Mouse (Mus musculus): ENCODE data around the gene Ubtd1. TPM values are rescaled to one million over a fixed set of nuclear protein-coding genes. Genes with fewer than 3 reads are reported as not detected.

The Ubtd1 gene
- 14.1 and 16.6 TPM in 2 replicates for polyA plus RNA-seq (2015; fragmentation: Nextera tagmentation; extraction: Ambion mirVana)

DNA sequence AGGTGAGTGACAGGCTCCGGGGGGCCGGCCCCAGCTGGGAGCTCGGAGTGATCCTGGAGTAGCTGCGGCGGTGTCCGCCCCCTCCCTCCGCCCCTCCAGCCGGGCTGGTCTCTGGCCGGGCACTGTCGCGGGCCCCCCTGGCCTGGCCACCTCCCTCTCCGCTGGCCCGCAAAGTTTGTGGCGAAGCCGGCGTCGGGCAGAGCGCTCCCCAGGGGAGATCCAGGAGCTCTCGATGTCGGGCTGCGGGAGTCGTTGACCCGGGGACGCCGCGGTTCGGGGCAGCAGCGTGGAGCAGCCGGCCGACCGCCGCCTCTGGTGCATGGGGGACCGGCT is at the start of gene Ubtd1:
TSS of gene Ubtd1 (plus strand) at position 169 of the 333 bp plus-strand sequence.
- WGBS, result 1% methylated on average over 31 of the region's 33 CpGs
- H3K27ac ChIP-seq, result peak within 1 kb of the TSS; percentile 91
- no peak for ATAC-seq (ENCODE audit: insufficient read depth, low FRiP score, low read depth)

DNA sequence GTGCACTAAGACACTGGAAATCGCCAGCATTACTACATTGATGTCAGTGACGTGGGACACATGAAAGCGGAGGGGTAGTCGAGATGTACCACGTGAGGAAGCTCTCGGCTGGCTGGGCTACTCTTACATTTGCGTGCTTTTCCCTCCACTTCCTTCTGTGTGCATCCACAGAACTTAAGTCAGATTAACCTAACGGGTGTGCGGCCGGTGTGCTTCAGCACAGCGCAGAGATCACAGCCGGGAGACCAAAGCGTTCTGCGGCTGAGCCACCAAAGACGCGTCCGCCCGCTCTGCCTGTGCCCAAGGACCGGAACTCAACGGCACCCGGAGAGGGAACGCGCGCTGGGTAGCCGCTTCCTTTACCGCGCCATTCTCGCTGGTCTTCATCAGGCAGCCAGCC is 48.9 kb upstream of the Ubtd1 start:
- peaks cover 3% of the 10 kb centered on the region; the same call in 1 of the 2 replicates for H3K36me3 ChIP-seq
- H3K9me3 ChIP-seq, result no peaks in the 10 kb centered on the region
- peak overlapping the region; percentile 75 for H3K4me2 ChIP-seq
- 1% methylated on average over 28 of the region's 28 CpGs for WGBS
- H3K9ac ChIP-seq, result peak overlapping the region; percentile 57
- peak overlapping the region; percentile 80 for H3K4me3 ChIP-seq (replicated peaks)
- H3K4me1 ChIP-seq, result peaks cover 7% of the 10 kb centered on the region
- H3K27me3 ChIP-seq (replicated peaks), result no peaks in the 10 kb centered on the region
- ATAC-seq (ENCODE audit: insufficient read depth, low FRiP score, low read depth), result 0 out of 2 replicates have a peak, but pooled peaks have one; percentile 2
- H3K27ac ChIP-seq, result peak overlapping the region; percentile 17; the same call in 1 of the 2 replicates

More for the DNA sequence above, at the start of gene Ubtd1:
- Histone ChIP-seq H3K4me1 (0 out of 2 replicates have a peak, but pooled peaks cover 6% of the 10 kb centered on the region), H3K36me3 (no peaks in the 10 kb centered on the region), H3K9ac (peak within 1 kb of the TSS; percentile 82), H3K27me3 (replicated peaks) (no peaks in the 10 kb centered on the region), H3K4me2 (peak within 1 kb of the TSS; percentile 91), H3K4me3 (replicated peaks) (peak within 1 kb of the TSS; percentile 65), H3K9me3 (no peaks in the 10 kb centered on the region)

DNA sequence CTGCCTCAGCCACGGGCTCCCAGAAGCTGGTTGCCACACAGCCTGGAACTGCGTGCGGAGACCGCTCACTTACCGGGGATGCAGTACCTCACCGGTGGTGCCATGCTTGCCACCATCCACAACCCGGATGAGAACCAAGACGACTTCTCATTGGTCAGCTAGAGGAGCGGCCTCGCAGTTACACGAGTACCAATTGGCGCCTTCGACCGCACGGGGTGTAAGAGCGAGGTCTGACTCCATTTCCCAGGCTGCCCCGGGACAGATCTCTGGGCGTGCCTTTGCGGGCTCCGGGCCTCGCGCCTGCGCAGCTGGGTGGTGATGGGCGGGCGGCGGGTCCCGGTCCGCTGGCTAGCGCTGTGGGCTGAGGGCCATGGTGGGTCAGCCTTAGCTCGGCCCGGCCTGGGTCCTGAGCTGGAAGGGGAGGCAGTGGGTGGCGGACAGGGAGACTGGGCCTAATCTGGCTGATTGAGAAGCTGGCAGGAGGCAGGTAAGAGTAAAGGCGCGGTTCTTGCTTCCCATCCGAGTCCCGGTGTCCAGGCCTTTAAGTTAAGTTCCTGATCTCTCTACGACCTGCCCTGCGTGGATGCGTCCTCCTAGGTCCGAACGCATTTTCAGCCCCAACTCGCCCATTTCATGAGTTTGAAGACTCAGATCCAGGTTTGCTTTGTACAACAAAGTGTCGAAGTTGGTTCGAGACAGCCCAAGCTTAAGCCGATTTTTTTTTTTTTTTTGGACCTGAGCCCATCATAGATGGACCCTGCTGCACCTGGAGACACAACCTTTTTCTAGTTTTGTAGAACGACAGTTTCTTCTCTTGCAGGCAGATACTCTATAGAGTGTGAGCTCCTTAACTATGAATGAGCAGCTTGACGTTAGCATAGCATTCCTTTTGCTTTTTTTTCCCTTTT is 48.1 kb upstream of the Ubtd1 start, which contains the start of the genes Exosc1 and Zdhhc16:
TSS of gene Exosc1 (minus strand) at position 245 of the 908 bp plus-strand sequence.
TSS of gene Zdhhc16 (plus strand) at position 302 of the 908 bp plus-strand sequence.
- Histone ChIP-seq H3K4me3 (replicated peaks) (peak within 1 kb of the TSS; percentile 80), H3K4me2 (peak within 1 kb of the TSS; percentile 75), H3K9me3 (no peaks in the 10 kb centered on the region), H3K4me1 (peaks cover 7% of the 10 kb centered on the region), H3K9ac (peak within 1 kb of the TSS; percentile 79), H3K27me3 (replicated peaks) (no peaks in the 10 kb centered on the region), H3K36me3 (peaks cover 8% of the 10 kb centered on the region; the same call in 1 of the 2 replicates), H3K27ac (peak within 1 kb of the TSS; percentile 17)
- ATAC-seq (ENCODE audit: insufficient read depth, low FRiP score, low read depth), result peak; percentile 100
- under 1% methylated on average over 47 of the region's 47 CpGs for WGBS

DNA sequence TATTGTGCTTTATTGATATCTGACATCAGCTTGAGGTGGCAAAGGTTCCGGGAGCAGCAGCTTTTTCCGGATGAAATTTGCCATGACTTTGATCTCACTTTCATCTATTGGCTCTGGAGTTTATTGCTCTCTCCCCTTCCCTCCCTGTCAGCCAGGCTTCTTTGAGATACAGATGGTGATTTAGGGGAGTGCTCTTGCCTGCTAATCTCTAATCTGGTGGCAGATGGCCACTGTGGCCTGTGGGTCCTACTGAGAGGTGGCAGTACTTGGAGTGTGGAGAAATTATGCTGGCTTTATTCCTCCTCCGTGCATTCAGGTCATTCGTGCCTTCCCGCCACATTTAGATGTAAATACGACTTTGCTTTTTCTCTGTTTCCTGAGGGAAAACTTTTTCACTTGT is 47.4 kb upstream of the Ubtd1 start:
- Histone ChIP-seq H3K27ac (no peak overlapping the region), H3K4me1 (peaks cover 7% of the 10 kb centered on the region), H3K4me3 (replicated peaks) (peak overlapping the region; percentile 80), H3K9me3 (no peaks in the 10 kb centered on the region), H3K4me2 (peak overlapping the region; percentile 67), H3K9ac (peak overlapping the region; percentile 79), H3K27me3 (replicated peaks) (no peaks in the 10 kb centered on the region), H3K36me3 (peaks cover 13% of the 10 kb centered on the region)
- no peak for ATAC-seq (ENCODE audit: insufficient read depth, low FRiP score, low read depth)
- WGBS, result 30% methylated on average over 6 of the region's 6 CpGs

DNA sequence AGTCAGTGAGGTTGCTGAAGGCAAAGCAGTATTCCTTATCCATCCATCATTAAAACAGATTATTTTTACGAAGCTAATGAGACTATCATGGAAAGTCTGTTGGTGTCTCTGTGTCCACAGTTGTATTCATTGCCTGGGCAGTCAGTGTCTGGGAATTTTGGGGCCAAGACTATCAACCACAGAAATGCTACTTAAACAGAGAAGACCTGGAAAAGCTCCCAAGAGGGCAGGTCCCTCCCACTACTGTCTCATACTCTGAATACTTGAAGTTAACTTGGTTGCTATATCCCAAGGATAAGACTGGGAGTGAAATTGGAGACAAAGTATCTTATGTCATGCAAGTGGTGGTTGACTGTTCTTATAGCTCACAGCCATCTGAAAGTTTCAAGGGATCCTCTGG is 45.6 kb upstream of the Ubtd1 start:
- ATAC-seq (ENCODE audit: insufficient read depth, low FRiP score, low read depth), result no peak
- H3K4me3 ChIP-seq (replicated peaks), result no peak overlapping the region
- no peak overlapping the region for H3K9ac ChIP-seq
- 76% methylated on average over 1 of the region's 1 CpGs for WGBS
- no peaks in the 10 kb centered on the region for H3K9me3 ChIP-seq
- peaks cover 23% of the 10 kb centered on the region for H3K36me3 ChIP-seq
- no peak overlapping the region for H3K4me2 ChIP-seq
- peaks cover 7% of the 10 kb centered on the region for H3K4me1 ChIP-seq
- no peaks in the 10 kb centered on the region for H3K27me3 ChIP-seq (replicated peaks)
- H3K27ac ChIP-seq, result no peak overlapping the region

DNA sequence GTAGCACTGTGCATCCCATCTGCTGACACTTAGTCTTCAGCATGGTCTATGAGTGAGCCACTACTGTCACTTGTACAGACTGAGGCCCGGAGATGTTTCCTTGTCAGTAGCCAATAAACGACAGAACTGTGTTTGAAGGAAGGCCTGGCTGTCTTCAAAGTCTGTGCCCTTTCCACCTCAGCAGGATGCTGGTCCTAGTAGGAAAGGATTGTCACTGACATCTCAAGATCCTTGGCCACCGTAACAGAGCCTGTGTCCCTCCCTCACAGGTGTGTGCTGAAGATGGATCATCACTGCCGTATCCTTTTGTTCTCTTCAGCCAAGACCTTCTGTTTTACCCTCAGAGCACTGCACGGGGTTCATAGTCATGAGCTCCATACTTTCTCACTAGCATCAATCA is 43.0 kb upstream of the Ubtd1 start:
- no peak for ATAC-seq (ENCODE audit: insufficient read depth, low FRiP score, low read depth)
- no peak overlapping the region for H3K4me2 ChIP-seq
- H3K9ac ChIP-seq, result no peak overlapping the region
- no peak overlapping the region for H3K4me3 ChIP-seq (replicated peaks)
- H3K9me3 ChIP-seq, result no peaks in the 10 kb centered on the region
- peaks cover 38% of the 10 kb centered on the region for H3K36me3 ChIP-seq
- no peak overlapping the region for H3K27ac ChIP-seq
- H3K27me3 ChIP-seq (replicated peaks), result no peaks in the 10 kb centered on the region
- peaks cover 7% of the 10 kb centered on the region for H3K4me1 ChIP-seq
- WGBS, result 89% methylated on average over 5 of the region's 5 CpGs

DNA sequence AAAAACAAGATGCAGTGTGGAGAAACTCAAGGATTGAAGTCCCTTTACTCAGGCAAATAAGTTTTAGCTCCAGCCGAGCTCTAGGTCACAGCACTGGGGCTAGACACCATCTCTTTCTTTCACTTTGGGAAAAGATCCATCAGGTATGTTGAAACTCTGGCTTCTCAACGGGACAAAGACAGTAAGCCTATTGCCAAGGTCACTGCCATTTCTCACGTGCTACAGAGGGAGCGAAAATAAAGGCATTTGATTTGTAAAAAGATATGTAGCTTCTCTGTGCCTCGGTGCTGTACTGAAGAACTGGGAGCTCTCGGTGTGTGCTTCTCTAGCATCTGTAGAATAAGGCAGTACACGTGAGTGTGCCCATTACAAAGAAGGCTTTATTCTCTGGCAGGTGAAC is 37.7 kb upstream of the Ubtd1 start:
- no peaks in the 10 kb centered on the region for H3K9me3 ChIP-seq
- no peak overlapping the region for H3K4me3 ChIP-seq (replicated peaks)
- H3K4me2 ChIP-seq, result no peak overlapping the region
- H3K36me3 ChIP-seq, result peaks cover 65% of the 10 kb centered on the region
- no peaks in the 10 kb centered on the region for H3K27me3 ChIP-seq (replicated peaks)
- no peak for ATAC-seq (ENCODE audit: insufficient read depth, low FRiP score, low read depth)
- no peaks in the 10 kb centered on the region for H3K4me1 ChIP-seq
- 85% methylated on average over 7 of the region's 7 CpGs for whole genome bisulfite sequencing
- no peak overlapping the region for H3K27ac ChIP-seq
- no peak overlapping the region for H3K9ac ChIP-seq

DNA sequence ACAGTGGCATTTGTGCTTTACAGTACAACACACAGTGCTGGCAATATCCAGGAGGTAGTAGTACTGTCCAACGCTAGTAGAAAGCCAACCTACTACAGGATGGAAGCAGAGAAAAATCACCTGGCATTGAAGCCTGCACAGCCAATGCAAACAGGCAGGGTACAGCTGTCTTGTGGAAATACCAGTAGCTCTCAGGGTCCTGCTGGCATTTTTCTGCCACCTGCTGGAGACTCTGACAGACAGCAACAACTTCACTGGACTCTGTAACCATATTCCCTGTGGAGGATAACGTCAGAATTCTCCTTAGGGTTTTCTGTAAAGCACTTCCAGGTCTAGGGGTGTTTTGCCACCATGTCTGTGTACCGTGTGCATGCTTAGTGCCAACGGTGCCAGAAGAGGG is 29.3 kb upstream of the Ubtd1 start:
- Histone ChIP-seq H3K4me2 (no peak overlapping the region), H3K4me1 (no peaks in the 10 kb centered on the region), H3K4me3 (replicated peaks) (no peak overlapping the region), H3K9ac (no peak overlapping the region), H3K9me3 (no peaks in the 10 kb centered on the region), H3K27ac (no peak overlapping the region), H3K36me3 (peaks cover 45% of the 10 kb centered on the region), H3K27me3 (replicated peaks) (no peaks in the 10 kb centered on the region)
- ATAC-seq (ENCODE audit: insufficient read depth, low FRiP score, low read depth), result no peak
- WGBS, result 72% methylated on average over 4 of the region's 4 CpGs

DNA sequence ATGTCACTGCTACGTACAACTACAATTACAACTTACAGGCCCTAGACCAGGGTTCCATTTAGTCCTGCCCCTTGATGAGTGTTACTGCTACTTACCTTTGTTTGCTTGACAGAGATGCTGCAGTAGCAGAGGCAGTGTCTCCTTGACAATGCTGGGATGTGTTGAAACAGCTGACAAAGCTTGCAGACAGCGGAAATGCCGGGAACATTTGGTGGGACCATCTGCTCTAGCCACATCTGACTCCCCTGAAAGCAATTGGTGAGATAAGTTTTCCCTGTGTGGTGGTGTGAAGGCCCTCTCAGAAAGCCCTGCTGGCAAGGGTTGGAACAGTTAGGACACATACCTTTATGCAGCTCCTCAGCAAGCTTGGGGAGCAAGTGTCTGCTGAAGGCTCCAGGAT is 28.0 kb upstream of the Ubtd1 start:
- no peak overlapping the region for H3K4me3 ChIP-seq (replicated peaks)

DNA sequence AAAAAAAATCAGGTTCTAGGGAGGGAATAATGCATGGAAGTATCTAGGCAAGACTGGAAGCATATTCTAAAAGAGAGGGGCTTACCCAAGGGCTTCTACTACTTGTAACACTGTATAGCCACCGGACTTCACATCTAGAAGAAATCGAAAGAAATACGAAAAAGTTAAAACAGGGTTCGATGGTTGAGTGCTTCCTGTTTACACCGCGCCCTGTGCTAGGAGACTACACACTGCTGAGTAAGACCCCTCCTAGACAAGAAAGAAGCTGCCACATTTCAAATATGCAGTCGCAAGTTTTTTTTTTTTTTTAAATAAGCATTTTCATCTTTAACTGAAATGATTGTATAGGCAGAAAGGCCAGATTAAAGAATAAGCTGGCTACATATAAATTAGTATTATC is 11.9 kb upstream of the Ubtd1 start:
- 89% methylated on average over 7 of the region's 7 CpGs for WGBS
- Histone ChIP-seq H3K9ac (no peak overlapping the region), H3K36me3 (peaks cover 27% of the 10 kb centered on the region), H3K27me3 (replicated peaks) (no peaks in the 10 kb centered on the region), H3K9me3 (no peaks in the 10 kb centered on the region), H3K4me1 (no peaks in the 10 kb centered on the region), H3K27ac (no peak overlapping the region), H3K4me2 (no peak overlapping the region), H3K4me3 (replicated peaks) (no peak overlapping the region)
- no peak for ATAC-seq (ENCODE audit: insufficient read depth, low FRiP score, low read depth)

More for the DNA sequence above, 28.0 kb upstream of the Ubtd1 start:
- peaks cover 47% of the 10 kb centered on the region for H3K36me3 ChIP-seq
- H3K4me2 ChIP-seq, result no peak overlapping the region
- H3K9me3 ChIP-seq, result no peaks in the 10 kb centered on the region
- WGBS, result 96% methylated on average over 3 of the region's 3 CpGs
- no peaks in the 10 kb centered on the region for H3K4me1 ChIP-seq
- H3K9ac ChIP-seq, result no peak overlapping the region
- ATAC-seq (ENCODE audit: insufficient read depth, low FRiP score, low read depth), result no peak
- H3K27ac ChIP-seq, result no peak overlapping the region
- no peaks in the 10 kb centered on the region for H3K27me3 ChIP-seq (replicated peaks)

DNA sequence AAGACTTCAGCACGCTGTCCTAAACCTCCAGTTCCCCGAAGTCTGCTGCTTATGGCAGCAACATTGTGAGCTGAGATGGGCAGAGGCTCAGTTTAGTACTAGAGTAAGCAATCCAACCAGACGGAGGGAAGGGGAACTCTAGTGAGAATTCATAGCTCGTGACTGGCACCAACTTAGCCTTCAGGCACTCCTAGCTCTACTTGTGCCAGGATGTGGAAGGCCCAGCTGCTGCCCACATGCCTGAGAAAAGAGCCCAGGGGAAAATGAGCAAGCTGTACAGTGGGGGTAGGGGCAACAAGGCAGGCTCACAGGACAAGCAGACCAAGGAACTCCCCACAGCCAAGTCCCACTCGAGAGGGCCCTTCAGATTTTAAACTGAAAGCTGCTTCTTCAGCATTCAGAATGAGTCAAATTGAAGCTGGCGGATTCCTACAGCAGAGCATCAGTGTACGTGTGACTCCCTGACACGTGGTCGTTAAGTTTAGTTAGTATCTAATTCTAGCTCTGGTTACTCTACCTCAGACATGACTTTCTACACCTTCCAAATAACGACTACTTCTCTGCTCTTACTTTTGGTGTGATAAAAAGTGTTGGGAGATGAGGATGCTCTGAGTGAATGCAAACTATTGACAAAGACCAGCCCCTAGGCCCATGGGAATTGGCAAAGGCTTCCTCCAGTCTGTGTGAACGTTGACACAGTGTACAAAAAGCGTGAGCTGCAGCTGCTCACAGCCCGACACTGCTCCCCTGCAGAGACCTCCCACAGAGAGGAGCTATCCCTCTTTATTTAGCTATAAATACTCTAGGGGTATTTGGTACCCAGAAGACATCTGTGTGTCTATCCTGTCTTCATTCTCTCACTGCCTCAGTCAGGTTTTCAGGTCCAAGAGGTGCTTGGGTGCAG is 7.4 kb upstream of the Ubtd1 start:
- 61% methylated on average over 13 of the region's 13 CpGs for WGBS
- no peak for ATAC-seq (ENCODE audit: insufficient read depth, low FRiP score, low read depth)
- H3K27me3 ChIP-seq (replicated peaks), result no peaks in the 10 kb centered on the region
- no peaks in the 10 kb centered on the region for H3K9me3 ChIP-seq
- no peak overlapping the region for H3K27ac ChIP-seq
- no peak overlapping the region for H3K4me2 ChIP-seq
- H3K4me3 ChIP-seq (replicated peaks), result no peak overlapping the region
- no peak overlapping the region for H3K9ac ChIP-seq
- peaks cover 3% of the 10 kb centered on the region; the same call in 1 of the 2 replicates for H3K36me3 ChIP-seq
- H3K4me1 ChIP-seq, result no peaks in the 10 kb centered on the region

Data from stomach, embryonic 15.5 days (tissue).